8 mouse cellular contexts compared by ENCODE assay signal in genomic region chr17:73301258-73302050, GRCm38 (mm10).
DNase-seq lines count a peak whose midpoint lies in the region; ATAC-seq and TF ChIP-seq lines count a peak whose summit lies in the region.

No protein-coding gene starts in this region.

- no peaks in the 10 kb centered on the region for H3K9me3 ChIP-seq in kidney, embryonic 16.5 days (ENCODE audit: low read length)
- no peaks in the 10 kb centered on the region for H3K9me3 ChIP-seq in limb, embryonic 14.5 days (ENCODE audit: control insufficient read depth, low read length)

- H3K4me2 ChIP-seq in kidney, embryonic 16.5 days (replicated peaks; ENCODE audit: low read depth, low read length), result no peak overlapping the region
- H3K4me2 ChIP-seq in limb, embryonic 14.5 days (replicated peaks; ENCODE audit: low read depth, low read length, severe bottlenecking), result no peak overlapping the region

- no peak overlapping the region for H3K27ac ChIP-seq in kidney, embryonic 16.5 days (ENCODE audit: low read length)
- H3K27ac ChIP-seq in limb, embryonic 14.5 days (replicated peaks; ENCODE audit: low read depth, low read length), result no peak overlapping the region

- WGBS in kidney, embryonic 16.5 days, result 30% methylated on average over 15 of the region's 15 CpGs
- 42% methylated on average over 15 of the region's 15 CpGs for WGBS in limb, embryonic 14.5 days

- DNase-seq in 416B (ENCODE audit: low read depth), result peak; percentile 87
- peak; percentile 45 for DNase-seq in WW6 (ENCODE audit: low read depth, low spot score)
- DNase-seq in embryo, embryonic 10 days (ENCODE audit: low spot score), result peak; percentile 90
- DNase-seq in limb, embryonic 14.5 days (ENCODE audit: low spot score), result peak; percentile 71
- DNase-seq in monocyte, adult 2 months (ENCODE audit: low read depth in 1 of 2, low spot score in 2 of 2), result peak; percentile 11 to 44
- peak; percentile 42 for DNase-seq in telencephalon, adult 2 months (ENCODE audit: low read depth, low spot score)

- H3K4me1 ChIP-seq in kidney, embryonic 16.5 days (ENCODE audit: insufficient read depth, low read length), result 0 out of 2 replicates have a peak, but pooled peaks cover 7% of the 10 kb centered on the region
- H3K4me1 ChIP-seq in limb, embryonic 14.5 days (ENCODE audit: control insufficient read depth, insufficient read depth, low read length), result no peaks in the 10 kb centered on the region

- H3K9ac ChIP-seq in kidney, embryonic 16.5 days (replicated peaks; ENCODE audit: low read length), result no peak overlapping the region
- H3K9ac ChIP-seq in limb, embryonic 14.5 days (ENCODE audit: low read depth, low read length, severe bottlenecking), result no peak overlapping the region

- ATAC-seq in granulocyte monocyte progenitor cell, adult 5-6 weeks (replicated peaks; ENCODE audit: poor library complexity, severe bottlenecking), result peak; percentile 70
- peak; percentile 8; the same call in 1 of the 2 replicates for ATAC-seq in kidney, embryonic 16.5 days (ENCODE audit: low FRiP score, low TSS enrichment)
- ATAC-seq in limb, embryonic 14.5 days (ENCODE audit: low FRiP score, low read depth), result peak; percentile 43; the same call in 1 of the 2 replicates

- no peaks in the 10 kb centered on the region for H3K36me3 ChIP-seq in kidney, embryonic 16.5 days (ENCODE audit: insufficient read depth, low read length)
- no peaks in the 10 kb centered on the region for H3K36me3 ChIP-seq in limb, embryonic 14.5 days (ENCODE audit: control insufficient read depth, insufficient read depth, low read length)

- no peak overlapping the region for H3K4me3 ChIP-seq in kidney, embryonic 16.5 days (ENCODE audit: low read length)
- no peak overlapping the region for H3K4me3 ChIP-seq in limb, embryonic 14.5 days (replicated peaks; ENCODE audit: low read length)

- no peak for TF ChIP-seq POLR2A in limb, embryonic 14.5 days (IDR thresholded peaks at IDR 0.05; ENCODE audit: borderline replicate concordance, extremely low read depth, insufficient read depth, insufficient read length)

- H3K27me3 ChIP-seq in kidney, embryonic 16.5 days (ENCODE audit: insufficient read depth, low read length), result peaks cover 15% of the 10 kb centered on the region; the same call in 1 of the 2 replicates
- H3K27me3 ChIP-seq in limb, embryonic 14.5 days (ENCODE audit: control insufficient read depth, insufficient read depth, low read length), result peaks cover 11% of the 10 kb centered on the region

Comparison
In these comparisons a context has a peak if more than half of its experiments do, and no peak if none do; other contexts are left out.
1. DNase-seq: peak in every context shown above with its lines; median percentile 90 in embryo, embryonic 10 days; 87 in 416B; 71 in limb, embryonic 14.5 days; 45 in WW6; 42 in telencephalon, adult 2 months; 28 in monocyte, adult 2 months.
2. ATAC-seq: peak in every context shown above with its lines; median percentile 70 in granulocyte monocyte progenitor cell, adult 5-6 weeks; 43 in limb, embryonic 14.5 days; 8 in kidney, embryonic 16.5 days.